Mouse (Mus musculus): ENCODE data around the gene Lmln. TPM values are rescaled to one million over a fixed set of nuclear protein-coding genes. Genes with fewer than 3 reads are reported as not detected.
A peak's percentile ranks its signal among the peaks of the same experiment; 100 is the strongest.

Lmln gene
- polyA plus RNA-seq, 1 experiment from 2014 or later: 0.71 TPM

MicroRNAs encoded within 50 kb of the gene (microRNA counts, 519-probe panel; counts per million panel counts)
- microRNA mmu-miR-1947: 114 counts per million

Small RNA genes within 50 kb of the gene (microRNA-seq; reads per million reads assigned to microRNA genes)
- gene Gm22231 (not detected), gene Mir1947 (9.1 reads per million, percentile 20 among the genes with 10 or more reads in this experiment)

Other genes starting within 250 kb of the Lmln start
- gene Fyttd1, start 185.0 kb upstream of the Lmln start, polyA plus RNA-seq (2015; fragmentation: Nextera tagmentation; extraction: Ambion mirVana): 34.0 and 42.4 TPM in 2 replicates
- 4.3 and 5.2 TPM in 2 replicates for gene Rubcn, start 184.8 kb upstream of the Lmln start, polyA plus RNA-seq (2015; fragmentation: Nextera tagmentation; extraction: Ambion mirVana)
- gene Lrch3, start 148.4 kb upstream of the Lmln start, polyA plus RNA-seq (2015; fragmentation: Nextera tagmentation; extraction: Ambion mirVana): 6.2 and 6.7 TPM in 2 replicates
- 0.82 and 0.97 TPM in 2 replicates for gene Iqcg, start 6.3 kb upstream of the Lmln start, polyA plus RNA-seq (2015; fragmentation: Nextera tagmentation; extraction: Ambion mirVana)
- 892 and 922 TPM in 2 replicates for gene Rpl35a, start 6.1 kb upstream of the Lmln start, polyA plus RNA-seq (2015; fragmentation: Nextera tagmentation; extraction: Ambion mirVana)
- gene Osbpl11, start 122.5 kb downstream of the Lmln start, polyA plus RNA-seq (2015; fragmentation: Nextera tagmentation; extraction: Ambion mirVana): 5.2 and 5.8 TPM in 2 replicates
- 25.8 and 31.7 TPM in 2 replicates for gene Snx4, start 188.9 kb downstream of the Lmln start, polyA plus RNA-seq (2015; fragmentation: Nextera tagmentation; extraction: Ambion mirVana)

All from liver, embryonic 13.5 days (tissue).